Mouse (Mus musculus) liver, postnatal 0 days (tissue): ENCODE measurements around the gene D930007J09Rik. TPM values are rescaled to one million over a fixed set of nuclear protein-coding genes. Genes with fewer than 3 reads are reported as not detected.
A peak's percentile ranks its signal among the peaks of the same experiment; 100 is the strongest.

Experiments
- ATAC-seq: fragments of 200-750 bp; cut with Nextera tagmentation; 2 replicates; pipeline ENCODE4 v1.8.0; 2017; ENCODE audit warnings: mild to moderate bottlenecking, moderate library complexity
- DNase-seq: peaks from one replicate; pipeline ENCODE4 v3.0.0-alpha.2; 2016
- H3K27ac ChIP-seq: fragments of 300-500 bp; sonication (generic); 2 replicates; pipeline ENCODE4 v1.5.1; 2014; ENCODE audit warnings: antibody characterized with exemption, moderate library complexity, mild to moderate bottlenecking, low read depth
- H3K27me3 ChIP-seq: fragments of 300-500 bp; sonication (generic); 2 replicates; pipeline ENCODE4 v1.6.1; 2014; ENCODE audit warnings: low read length, control low read depth, mixed read lengths; ENCODE audit not compliant: insufficient read depth
- H3K36me3 ChIP-seq: fragments of 300-500 bp; sonication (generic); replicated peaks from 2 replicates; pipeline ENCODE4 v1.6.1; 2014; ENCODE audit warnings: mild to moderate bottlenecking, control low read depth, low read length, moderate library complexity, mixed read lengths; ENCODE audit not compliant: insufficient read depth
- H3K4me1 ChIP-seq: fragments of 300-500 bp; sonication (generic); 2 replicates; pipeline ENCODE4 v1.6.1; 2014; ENCODE audit warnings: antibody characterized with exemption, mild to moderate bottlenecking, control low read depth; ENCODE audit not compliant: insufficient read depth
- H3K4me2 ChIP-seq: fragments of 300-500 bp; sonication (generic); 2 replicates; pipeline ENCODE4 v1.6.1; 2014; ENCODE audit warnings: low read depth, mild to moderate bottlenecking, low read length, moderate library complexity, mixed read lengths
- H3K4me3 ChIP-seq: fragments of 300-500 bp; sonication (generic); 2 replicates; pipeline ENCODE4 v1.5.1; 2014; ENCODE audit warnings: low read depth, low read length
- H3K9ac ChIP-seq: fragments of 300-500 bp; sonication (generic); replicated peaks from 2 replicates; pipeline ENCODE4 v1.6.1; 2014; ENCODE audit warnings: mild to moderate bottlenecking, moderate library complexity
- H3K9me3 ChIP-seq: fragments of 300-500 bp; sonication (generic); 2 replicates; pipeline ENCODE4 v1.6.1; 2016; ENCODE audit warnings: mild to moderate bottlenecking, control low read depth, low read length, mixed read lengths
- CTCF ChIP-seq: sonication (generic); IDR thresholded peaks from 2 replicates; pipeline ENCODE4 v1.5.1; 2016; ENCODE audit warnings: antibody characterized with exemption, low read depth
- EP300 ChIP-seq: IDR thresholded peaks from 2 replicates; pipeline ENCODE4 v1.6.1; 2016; ENCODE audit warnings: antibody characterized with exemption, low read depth, mild to moderate bottlenecking
- WGBS: fragments of 180-500 bp; shearing (Covaris S2); extraction: QIAGEN DNeasy Blood & Tissue Kit; methylation state at CpG from one replicate; pipeline ENCODE4 v1.1.7; 2014; ENCODE audit not compliant: insufficient replicate concordance; 5-methylcytosine and 5-hydroxymethylcytosine counted together
- polyA plus RNA-seq: library from polyadenylated mRNA; unstranded; fragments of >200 nt; fragmentation: Nextera tagmentation; extraction: Ambion mirVana; gene quantifications from 2 replicates; pipeline ENCODE4 v1.2.1, GENCODE M21; 2015

D930007J09Rik gene
- polyA plus RNA-seq, 1 experiment from 2014 or later = not detected

DNA sequence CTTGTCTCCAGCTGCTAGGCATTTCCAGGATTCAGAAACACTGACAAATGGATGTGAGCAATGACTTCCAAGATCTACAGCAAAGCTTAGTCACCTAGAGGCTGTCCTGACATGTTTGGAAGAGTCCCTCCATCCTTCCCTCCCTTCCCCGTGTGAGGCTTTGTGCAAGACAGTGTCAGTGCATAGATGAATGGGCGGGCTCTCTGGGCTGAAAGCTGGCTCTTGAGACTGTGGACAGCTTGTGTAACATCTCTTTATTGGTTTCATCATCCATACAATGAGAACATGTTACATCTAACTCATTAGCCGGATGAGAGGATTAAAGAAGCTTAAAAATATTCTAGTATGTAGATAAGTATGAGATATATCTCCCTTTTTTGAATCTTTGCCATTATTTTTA lies 30.1 kb upstream of the D930007J09Rik start:
- Histone ChIP-seq H3K36me3 (no peaks in the 10 kb centered on the region), H3K9me3 (no peaks in the 10 kb centered on the region), H3K4me3 (no peak overlapping the region), H3K9ac (no peak overlapping the region), H3K27ac (peak overlapping the region; percentile 19), H3K4me2 (no peak overlapping the region), H3K4me1 (peaks cover 10% of the 10 kb centered on the region; the same call in 1 of the 2 replicates), H3K27me3 (no peaks in the 10 kb centered on the region)
- WGBS = 40% methylated on average over 3 of the region's 3 CpGs
- TF ChIP-seq CTCF = no peak
- TF ChIP-seq EP300 = no peak
- DNase-seq (no peak), ATAC-seq (peak; percentile 32; the same call in 1 of the 2 replicates)

DNA sequence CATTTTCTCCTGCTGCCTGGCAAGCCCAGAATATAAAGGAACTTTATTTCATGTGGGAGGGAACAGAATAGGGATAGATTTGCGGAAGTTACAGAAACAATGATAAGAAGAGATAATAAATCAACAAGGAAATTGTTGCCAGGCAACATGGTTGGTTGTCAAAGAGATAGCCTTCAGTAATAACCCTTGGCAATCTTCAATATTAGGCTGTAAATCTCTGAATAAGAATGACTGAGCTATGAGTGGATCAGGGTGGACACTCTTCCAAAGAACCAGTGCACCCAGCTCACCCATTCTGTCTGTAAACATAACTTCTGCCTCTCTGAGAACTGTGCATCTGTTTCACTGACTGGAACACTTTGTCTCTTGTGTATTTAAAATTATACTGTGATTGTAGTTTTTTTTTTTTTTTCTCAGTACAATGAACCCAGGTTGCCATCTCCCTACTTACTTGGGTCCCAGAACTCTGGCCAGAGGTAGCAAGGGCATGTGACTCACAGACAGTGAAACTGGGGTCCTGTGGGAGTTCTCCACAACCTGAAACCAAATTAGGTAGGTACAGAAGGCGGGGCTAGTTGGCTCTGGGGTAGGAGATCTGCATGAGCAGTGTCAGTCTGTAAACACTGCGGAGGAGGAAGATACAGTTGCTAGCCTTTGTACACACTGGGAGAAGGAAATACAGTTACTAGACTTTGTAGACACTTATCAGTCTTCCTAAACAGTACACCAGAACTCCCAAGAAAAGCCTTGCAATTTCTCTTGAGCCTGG lies 29.0 kb upstream of the D930007J09Rik start:
- no peak for DNase-seq
- Histone ChIP-seq H3K4me1 (peaks cover 15% of the 10 kb centered on the region; the same call in 1 of the 2 replicates), H3K9ac (no peak overlapping the region), H3K36me3 (no peaks in the 10 kb centered on the region), H3K27ac (peak overlapping the region; percentile 19), H3K4me3 (no peak overlapping the region), H3K9me3 (no peaks in the 10 kb centered on the region), H3K4me2 (no peak overlapping the region), H3K27me3 (no peaks in the 10 kb centered on the region)
- 46% methylated on average over 3 of the region's 3 CpGs for WGBS
- no peak for TF ChIP-seq CTCF
- no peak for TF ChIP-seq EP300
- ATAC-seq = no peak

DNA sequence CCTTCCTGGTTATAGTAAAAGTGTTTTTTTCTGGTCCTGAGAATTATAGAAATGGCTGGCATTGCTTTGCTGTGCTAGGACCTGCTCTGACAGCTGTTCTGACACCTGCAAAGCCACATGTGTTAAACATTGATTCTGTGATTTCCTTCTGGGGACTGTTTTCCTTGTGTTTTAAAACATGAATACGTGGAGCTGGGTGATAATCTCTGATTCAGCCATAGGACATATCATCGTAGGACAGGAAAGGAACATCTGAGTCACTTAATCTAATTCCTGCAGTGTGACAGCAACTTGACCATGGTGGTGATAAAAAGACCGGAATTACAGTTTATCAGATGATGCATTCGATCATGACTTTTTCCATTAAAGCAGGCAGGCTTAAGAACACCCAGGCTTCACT lies 26.2 kb upstream of the D930007J09Rik start:
- H3K9ac ChIP-seq = no peak overlapping the region
- no peak overlapping the region for H3K4me3 ChIP-seq
- no peaks in the 10 kb centered on the region for H3K27me3 ChIP-seq
- H3K27ac ChIP-seq = no peak overlapping the region
- WGBS = 51% methylated on average over 4 of the region's 4 CpGs
- DNase-seq = no peak
- no peaks in the 10 kb centered on the region for H3K36me3 ChIP-seq
- no peak for TF ChIP-seq CTCF
- TF ChIP-seq EP300 = peak; percentile 52; the same call in 1 of the 2 replicates
- no peaks in the 10 kb centered on the region for H3K9me3 ChIP-seq
- H3K4me1 ChIP-seq = peaks cover 17% of the 10 kb centered on the region; the same call in 1 of the 2 replicates
- H3K4me2 ChIP-seq = no peak overlapping the region
- no peak for ATAC-seq

DNA sequence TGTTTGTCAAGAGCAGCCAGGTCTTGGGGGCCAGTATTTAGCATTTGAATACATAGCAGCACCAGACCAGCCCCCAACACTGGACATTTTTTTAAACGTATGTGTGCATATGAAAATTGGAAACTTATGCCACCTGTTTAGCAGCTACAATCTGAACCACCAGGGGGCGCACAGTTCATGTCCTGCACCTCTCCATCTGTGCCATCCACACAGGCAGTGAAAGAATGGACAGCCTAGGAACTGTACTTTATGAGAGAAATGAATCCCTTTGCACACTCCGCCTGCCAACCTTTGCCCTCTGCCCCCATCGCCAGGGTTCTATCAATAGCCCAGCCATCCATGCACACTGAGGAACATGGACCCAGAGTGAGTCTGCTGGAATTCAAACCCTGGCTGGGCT lies 25.3 kb upstream of the D930007J09Rik start:
- TF ChIP-seq CTCF = peak; percentile 90
- no peak for TF ChIP-seq EP300
- peak overlapping the region; percentile 75 for H3K27ac ChIP-seq
- H3K4me2 ChIP-seq = no peak overlapping the region
- peak; percentile 81 for DNase-seq
- H3K27me3 ChIP-seq = no peaks in the 10 kb centered on the region
- peaks cover 5% of the 10 kb centered on the region; the same call in 1 of the 2 replicates for H3K36me3 ChIP-seq
- H3K4me1 ChIP-seq = peaks cover 17% of the 10 kb centered on the region; the same call in 1 of the 2 replicates
- ATAC-seq = peak; percentile 30; the same call in 1 of the 2 replicates
- no peaks in the 10 kb centered on the region for H3K9me3 ChIP-seq
- H3K4me3 ChIP-seq = no peak overlapping the region
- WGBS = 39% methylated on average over 4 of the region's 4 CpGs
- H3K9ac ChIP-seq = no peak overlapping the region

DNA sequence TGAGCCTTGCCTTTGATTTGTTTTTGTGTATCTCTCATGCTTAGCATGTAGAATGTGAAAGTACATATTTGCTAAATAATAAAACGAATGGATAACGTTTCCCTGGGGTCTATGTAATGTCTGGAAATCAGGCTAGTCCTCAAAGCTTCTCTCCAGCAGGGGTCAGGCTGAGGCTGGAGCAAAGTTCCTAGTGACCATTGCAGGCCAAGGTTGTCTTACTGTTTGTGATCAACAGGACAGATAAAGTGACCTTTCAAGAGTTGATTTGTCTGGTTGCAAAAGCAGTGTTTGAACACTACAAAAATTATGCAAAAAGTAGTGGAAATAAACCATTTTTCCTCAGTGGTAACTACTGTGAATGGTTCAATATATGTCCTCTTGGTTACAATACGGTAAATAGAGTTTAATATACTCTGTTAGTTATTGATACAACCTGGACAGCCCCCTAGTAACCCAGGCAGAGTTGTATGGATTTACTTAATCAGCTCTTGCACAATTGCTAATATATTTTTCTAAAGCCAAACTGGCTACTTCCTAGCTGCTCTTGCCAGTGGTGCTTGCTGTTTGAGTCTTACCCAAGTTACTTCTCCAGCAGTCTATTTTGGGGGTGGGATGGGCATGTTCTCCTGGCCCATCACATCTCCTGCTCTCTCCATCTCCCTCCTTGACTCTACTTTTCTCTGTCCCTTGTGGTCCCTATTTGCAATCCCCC lies 24.6 kb upstream of the D930007J09Rik start:
- WGBS = 59% methylated on average over 3 of the region's 3 CpGs
- DNase-seq (peak; percentile 47), ATAC-seq (peak; percentile 68)
- Histone ChIP-seq H3K36me3 (peaks cover 5% of the 10 kb centered on the region; the same call in 1 of the 2 replicates), H3K27ac (peak overlapping the region; percentile 75), H3K4me3 (no peak overlapping the region), H3K9me3 (no peaks in the 10 kb centered on the region), H3K4me1 (peaks cover 17% of the 10 kb centered on the region; the same call in 1 of the 2 replicates), H3K4me2 (no peak overlapping the region), H3K9ac (no peak overlapping the region; the same call in 1 of the 2 replicates), H3K27me3 (no peaks in the 10 kb centered on the region)
- 0 out of 2 replicates have a peak, but pooled peaks have one; percentile 8 for TF ChIP-seq EP300
- TF ChIP-seq CTCF = peak; percentile 64

DNA sequence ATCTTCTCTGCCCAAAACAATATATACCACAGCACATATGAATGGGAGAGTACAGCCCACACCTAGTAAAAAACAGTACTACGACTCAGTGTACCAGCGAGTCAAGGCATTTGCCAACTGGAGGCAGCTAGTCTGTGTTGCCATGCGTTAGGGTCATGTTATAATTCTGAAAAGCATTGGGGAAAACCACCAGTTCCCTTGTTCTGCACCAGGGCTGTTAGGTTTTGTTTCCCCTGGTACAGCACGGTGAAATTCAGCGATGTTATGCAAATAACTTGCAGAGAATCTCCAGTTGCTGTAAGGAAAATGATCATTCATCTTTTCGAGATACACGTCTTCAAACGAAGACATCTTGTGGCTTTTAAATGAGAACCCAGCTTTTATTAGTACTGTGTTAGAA lies 22.9 kb upstream of the D930007J09Rik start:
- peaks cover 12% of the 10 kb centered on the region; the same call in 1 of the 2 replicates for H3K4me1 ChIP-seq
- H3K4me3 ChIP-seq = no peak overlapping the region
- H3K36me3 ChIP-seq = peaks cover 18% of the 10 kb centered on the region; the same call in 1 of the 2 replicates
- no peaks in the 10 kb centered on the region for H3K27me3 ChIP-seq
- ATAC-seq (no peak), DNase-seq (no peak)
- H3K4me2 ChIP-seq = no peak overlapping the region
- WGBS = 77% methylated on average over 8 of the region's 8 CpGs
- H3K9me3 ChIP-seq = no peaks in the 10 kb centered on the region
- TF ChIP-seq CTCF = no peak
- no peak for TF ChIP-seq EP300
- H3K27ac ChIP-seq = peak overlapping the region; percentile 74; the same call in 1 of the 2 replicates
- H3K9ac ChIP-seq = no peak overlapping the region
